9 mouse cellular contexts compared by ENCODE assay signal in genomic region chr3:109026991-109027470, GRCm38 (mm10). TPM values are rescaled to one million over a fixed set of nuclear protein-coding genes. Genes with fewer than 3 reads are reported as not detected.
DNase-seq lines count a peak whose midpoint lies in the region; ATAC-seq and TF ChIP-seq lines count a peak whose summit lies in the region.
"Had no signal": no experiment of that assay in that cellular context is flagged by ENCODE, and none has a peak within 500 bp of the region (broad histone marks: within the 10 kb centered on the region; RNA-seq: fewer than 3 reads in every experiment).

No protein-coding gene starts in this region.

- DNase-seq in lung, adult 2 months = peak; percentile 56
- DNase-seq in lung, postnatal 25 days (ENCODE audit: low spot score) = no peak
- DNase-seq in adrenal gland, postnatal 14 days = peak; percentile 49
- peak; percentile 73 for DNase-seq in limb, embryonic 11.5 days (ENCODE audit: low spot score)
- peak; percentile 97 for DNase-seq in midbrain, embryonic 11.5 days (ENCODE audit: low spot score, missing footprints)

- WGBS in lung, adult 2 months = under 1% methylated on average over 51 of the region's 51 CpGs
- WGBS in embryonic facial prominence, embryonic 15.5 days = under 1% methylated on average over 51 of the region's 51 CpGs
- WGBS in heart, embryonic 13.5 days = 0% methylated on average over 51 of the region's 51 CpGs
- under 1% methylated on average over 45 of the region's 51 CpGs for WGBS in limb, embryonic 11.5 days
- under 1% methylated on average over 48 of the region's 51 CpGs for WGBS in midbrain, embryonic 11.5 days
- WGBS in stomach, embryonic 16.5 days = under 1% methylated on average over 50 of the region's 51 CpGs

- no peaks in the 10 kb centered on the region for H3K36me3 ChIP-seq in embryonic facial prominence, embryonic 15.5 days
- H3K36me3 ChIP-seq in heart, embryonic 13.5 days = no peaks in the 10 kb centered on the region
- no peaks in the 10 kb centered on the region for H3K36me3 ChIP-seq in limb, embryonic 11.5 days (ENCODE audit: control insufficient read depth, insufficient read depth, low read length)
- H3K36me3 ChIP-seq in midbrain, embryonic 11.5 days (ENCODE audit: control insufficient read depth, insufficient read depth, low read length) = no peaks in the 10 kb centered on the region
- no peaks in the 10 kb centered on the region for H3K36me3 ChIP-seq in stomach, embryonic 16.5 days (ENCODE audit: control insufficient read depth, insufficient read depth, low read length)

- peak overlapping the region; percentile 89 for H3K27ac ChIP-seq in embryonic facial prominence, embryonic 15.5 days (replicated peaks)
- H3K27ac ChIP-seq in heart, embryonic 13.5 days (replicated peaks) = peak overlapping the region; percentile 82
- H3K27ac ChIP-seq in limb, embryonic 11.5 days (replicated peaks; ENCODE audit: low read depth, low read length) = peak overlapping the region; percentile 59; the same call in 1 of the 2 replicates
- peak overlapping the region; percentile 51; the same call in 1 of the 2 replicates for H3K27ac ChIP-seq in midbrain, embryonic 11.5 days (ENCODE audit: low read depth, low read length)
- peak overlapping the region; percentile 89 for H3K27ac ChIP-seq in stomach, embryonic 16.5 days (ENCODE audit: low read length)

- TF ChIP-seq CTCF in lung, adult 2 months (IDR thresholded peaks at IDR 0.05; ENCODE audit: insufficient read depth, low read length) = no peak

- no peaks in the 10 kb centered on the region for H3K9me3 ChIP-seq in embryonic facial prominence, embryonic 15.5 days (replicated peaks)
- no peaks in the 10 kb centered on the region for H3K9me3 ChIP-seq in heart, embryonic 13.5 days
- H3K9me3 ChIP-seq in limb, embryonic 11.5 days (ENCODE audit: control insufficient read depth, low read length) = no peaks in the 10 kb centered on the region
- no peaks in the 10 kb centered on the region for H3K9me3 ChIP-seq in midbrain, embryonic 11.5 days (ENCODE audit: control insufficient read depth, low read length)
- H3K9me3 ChIP-seq in stomach, embryonic 16.5 days (replicated peaks; ENCODE audit: control insufficient read depth, low read length) = no peaks in the 10 kb centered on the region

- peak overlapping the region; percentile 71 for H3K4me3 ChIP-seq in lung, adult 2 months (replicated peaks; ENCODE audit: extremely low read depth, low read depth, low read length)
- peak overlapping the region; percentile 76 for H3K4me3 ChIP-seq in embryonic facial prominence, embryonic 15.5 days (replicated peaks)
- H3K4me3 ChIP-seq in heart, embryonic 13.5 days = peak overlapping the region; percentile 82
- H3K4me3 ChIP-seq in limb, embryonic 11.5 days (ENCODE audit: low read depth, low read length) = peak overlapping the region; percentile 60
- H3K4me3 ChIP-seq in midbrain, embryonic 11.5 days (ENCODE audit: low read depth, low read length) = peak overlapping the region; percentile 78
- H3K4me3 ChIP-seq in stomach, embryonic 16.5 days (replicated peaks; ENCODE audit: low read length) = peak overlapping the region; percentile 78

- peak overlapping the region; percentile 75 for H3K9ac ChIP-seq in embryonic facial prominence, embryonic 15.5 days
- peak overlapping the region; percentile 96 for H3K9ac ChIP-seq in heart, embryonic 13.5 days
- H3K9ac ChIP-seq in limb, embryonic 11.5 days (ENCODE audit: low read length) = peak overlapping the region; percentile 74
- peak overlapping the region; percentile 88 for H3K9ac ChIP-seq in midbrain, embryonic 11.5 days (ENCODE audit: low read length)
- H3K9ac ChIP-seq in stomach, embryonic 16.5 days (ENCODE audit: low read length) = peak overlapping the region; percentile 90

- ATAC-seq in embryonic facial prominence, embryonic 15.5 days (ENCODE audit: insufficient number of reproducible peaks, low FRiP score, low TSS enrichment, low read depth) = peak; percentile 84
- peak; percentile 68 for ATAC-seq in heart, embryonic 13.5 days (ENCODE audit: extremely low read depth, insufficient number of reproducible peaks, low FRiP score, low TSS enrichment)
- peak; percentile 74 for ATAC-seq in limb, embryonic 11.5 days (ENCODE audit: insufficient number of reproducible peaks, low FRiP score, low TSS enrichment, low read depth)
- ATAC-seq in midbrain, embryonic 11.5 days (ENCODE audit: low FRiP score) = peak; percentile 83
- peak; percentile 71 for ATAC-seq in stomach, embryonic 16.5 days (ENCODE audit: insufficient read depth, low FRiP score)

- no peak for TF ChIP-seq POLR2A in lung, adult 2 months (IDR thresholded peaks at IDR 0.05; ENCODE audit: borderline replicate concordance, extremely low read depth, low read depth, low read length)

- H3K27me3 ChIP-seq in embryonic facial prominence, embryonic 15.5 days = no peaks in the 10 kb centered on the region
- H3K27me3 ChIP-seq in heart, embryonic 13.5 days (replicated peaks) = no peaks in the 10 kb centered on the region
- no peaks in the 10 kb centered on the region for H3K27me3 ChIP-seq in limb, embryonic 11.5 days (ENCODE audit: control insufficient read depth, insufficient read depth, low read length)
- no peaks in the 10 kb centered on the region for H3K27me3 ChIP-seq in midbrain, embryonic 11.5 days (ENCODE audit: control insufficient read depth, insufficient read depth, low read length)
- H3K27me3 ChIP-seq in stomach, embryonic 16.5 days (ENCODE audit: control insufficient read depth, insufficient read depth, low read length) = no peaks in the 10 kb centered on the region

- peaks cover 13% of the 10 kb centered on the region for H3K4me1 ChIP-seq in lung, adult 2 months (ENCODE audit: control insufficient read depth, insufficient read depth, low read length)
- peaks cover 36% of the 10 kb centered on the region for H3K4me1 ChIP-seq in embryonic facial prominence, embryonic 15.5 days
- peaks cover 32% of the 10 kb centered on the region for H3K4me1 ChIP-seq in heart, embryonic 13.5 days
- H3K4me1 ChIP-seq in limb, embryonic 11.5 days (ENCODE audit: control insufficient read depth, insufficient read depth, low read length) = peaks cover 5% of the 10 kb centered on the region; the same call in 1 of the 2 replicates
- H3K4me1 ChIP-seq in midbrain, embryonic 11.5 days (ENCODE audit: control insufficient read depth, insufficient read depth, low read length) = peaks cover 14% of the 10 kb centered on the region; the same call in 1 of the 2 replicates
- H3K4me1 ChIP-seq in stomach, embryonic 16.5 days (ENCODE audit: control insufficient read depth, insufficient read depth, low read length) = peaks cover 36% of the 10 kb centered on the region

- H3K4me2 ChIP-seq in embryonic facial prominence, embryonic 15.5 days (replicated peaks) = peak overlapping the region; percentile 72
- H3K4me2 ChIP-seq in heart, embryonic 13.5 days = peak overlapping the region; percentile 93
- H3K4me2 ChIP-seq in limb, embryonic 11.5 days (ENCODE audit: low read depth, severe bottlenecking) = peak overlapping the region; percentile 70
- H3K4me2 ChIP-seq in midbrain, embryonic 11.5 days = peak overlapping the region; percentile 81
- peak overlapping the region; percentile 65 for H3K4me2 ChIP-seq in stomach, embryonic 16.5 days (ENCODE audit: low read depth, low read length)

RNA-seq across cellular contexts. Expression of gene Fam102b, which starts 0.4 kb away (rescaled TPM):
- polyA plus RNA-seq in lung, adult 2 months (2012; rRNA removed) = 7.5 and 10.7 TPM in 2 replicates
- 10.8 and 18.3 TPM in 2 replicates for total RNA-seq in adrenal gland, postnatal 14 days (2021)
- polyA plus RNA-seq in embryonic facial prominence, embryonic 15.5 days (2015; fragmentation: Nextera tagmentation; extraction: Ambion mirVana) = 10.7 and 12.9 TPM in 2 replicates
- polyA plus RNA-seq in heart, embryonic 13.5 days (2015; fragmentation: Nextera tagmentation; extraction: Ambion mirVana) = 3.0 and 3.2 TPM in 2 replicates
- 7.7 TPM in 2 replicates for polyA plus RNA-seq in limb, embryonic 11.5 days (2014; fragmentation: Nextera tagmentation; extraction: Ambion mirVana)
- polyA plus RNA-seq in midbrain, embryonic 11.5 days (2014; fragmentation: Nextera tagmentation; extraction: Ambion mirVana) = 11.7 and 12.5 TPM in 2 replicates
- 8.0 and 8.8 TPM in 2 replicates for polyA plus RNA-seq in stomach, embryonic 16.5 days (2015; fragmentation: Nextera tagmentation; extraction: Ambion mirVana)

RNA-seq across cellular contexts. Expression of gene Slc25a54, which starts 53.2 kb away (rescaled TPM):
- not detected in 2 replicates for polyA plus RNA-seq in lung, adult 2 months (2012; rRNA removed)
- total RNA-seq in adrenal gland, postnatal 14 days (2021) = not detected in 2 replicates
- polyA plus RNA-seq in embryonic facial prominence, embryonic 15.5 days (2015; fragmentation: Nextera tagmentation; extraction: Ambion mirVana) = not detected in 2 replicates
- not detected in 2 replicates for polyA plus RNA-seq in heart, embryonic 13.5 days (2015; fragmentation: Nextera tagmentation; extraction: Ambion mirVana)
- polyA plus RNA-seq in limb, embryonic 11.5 days (2014; fragmentation: Nextera tagmentation; extraction: Ambion mirVana) = not detected in 2 replicates
- polyA plus RNA-seq in midbrain, embryonic 11.5 days (2014; fragmentation: Nextera tagmentation; extraction: Ambion mirVana) = not detected in 2 replicates
- not detected in 2 replicates for polyA plus RNA-seq in stomach, embryonic 16.5 days (2015; fragmentation: Nextera tagmentation; extraction: Ambion mirVana)
- polyA plus RNA-seq: large intestine, adult 2 months had no signal
